Mouse (Mus musculus): ENCODE measurements around the gene Fam193a. TPM values are rescaled to one million over a fixed set of nuclear protein-coding genes. Genes with fewer than 3 reads are reported as not detected.

The Fam193a gene
- polyA plus RNA-seq, 1 experiment, result 39.7 TPM

- TF ChIP-seq POLR2A (IDR thresholded peaks at IDR 0.05; ENCODE audit: low read depth, low read length), result no peak
- no peak for TF ChIP-seq CTCF (IDR thresholded peaks at IDR 0.05; ENCODE audit: borderline replicate concordance, insufficient read depth, low read length)
- H3K4me3 ChIP-seq (ENCODE audit: insufficient read depth, low read length), result no peak overlapping the region
- no peak overlapping the region for H3K27ac ChIP-seq (ENCODE audit: insufficient read depth, low read length)
- H3K4me1 ChIP-seq (ENCODE audit: control insufficient read depth, insufficient read depth, low read length), result no peaks in the 10 kb centered on the region
Observed at GRCm38 (mm10) chr5:34480926-34481325, 111.2 kb downstream of the Fam193a start.

DNA sequence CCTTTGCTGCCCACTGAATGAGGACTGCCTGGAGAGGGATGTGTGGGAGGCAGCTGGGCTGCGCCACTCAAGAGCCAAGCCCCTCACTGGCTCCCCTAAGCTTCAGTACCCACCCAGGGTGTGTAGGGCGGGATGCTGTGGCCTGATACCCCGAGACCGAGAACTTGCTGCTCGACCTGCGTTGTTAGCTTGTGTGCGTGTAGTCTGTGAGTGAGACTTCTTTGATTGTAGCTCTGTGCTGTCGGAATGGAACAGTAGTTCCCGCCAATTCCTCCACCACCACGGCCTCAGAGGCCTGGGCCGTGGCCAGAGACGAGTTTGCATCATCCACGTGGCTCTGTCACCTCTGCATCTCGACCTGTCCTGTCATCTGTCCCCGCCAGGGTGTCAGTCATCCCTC, 116.0 kb downstream of the Fam193a start:
- no peaks in the 10 kb centered on the region for H3K4me1 ChIP-seq (ENCODE audit: control insufficient read depth, insufficient read depth, low read length)
- no peak overlapping the region for H3K4me3 ChIP-seq (ENCODE audit: insufficient read depth, low read length)
- TF ChIP-seq POLR2A (IDR thresholded peaks at IDR 0.05; ENCODE audit: low read depth, low read length) (no peak), CTCF (IDR thresholded peaks at IDR 0.05; ENCODE audit: borderline replicate concordance, insufficient read depth, low read length) (no peak)
- no peak overlapping the region for H3K27ac ChIP-seq (ENCODE audit: insufficient read depth, low read length)

DNA sequence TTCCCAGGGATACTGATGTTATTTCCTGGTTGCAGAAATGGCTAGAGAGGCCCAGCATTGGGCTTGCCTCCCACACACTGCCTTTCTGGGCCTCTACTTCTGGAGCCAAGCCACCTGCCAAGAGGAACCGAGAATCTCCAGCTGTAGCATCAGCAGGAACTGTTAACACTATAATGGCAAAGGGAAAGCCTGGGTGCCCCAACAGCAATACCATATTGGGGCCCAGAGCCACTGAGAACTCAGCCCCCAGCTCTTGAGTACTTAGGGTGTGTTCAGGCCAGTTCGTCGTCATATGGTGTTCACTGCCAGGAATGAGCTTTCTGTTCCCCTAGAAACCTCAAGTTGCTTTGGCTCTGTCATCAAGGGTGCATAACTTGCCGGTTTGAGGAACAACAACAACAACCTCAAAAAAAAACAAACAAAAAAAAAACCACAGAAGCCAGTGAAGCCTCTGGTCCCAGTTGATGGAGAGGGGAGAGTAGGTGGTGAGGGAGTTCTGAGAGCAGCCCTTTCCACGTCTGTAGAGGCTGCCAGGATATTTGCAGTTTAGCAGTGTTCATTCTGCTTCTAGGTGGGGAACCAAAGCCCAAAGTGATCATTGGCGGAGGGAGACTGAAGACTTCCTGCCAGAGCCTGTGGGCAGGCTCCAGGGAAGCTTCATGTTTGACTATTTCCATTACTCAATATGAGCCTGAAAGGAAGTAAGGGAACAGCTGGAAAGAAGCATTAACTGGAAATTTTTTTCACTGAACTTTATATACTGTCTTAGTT, 117.8 kb downstream of the Fam193a start:
- no peak overlapping the region for H3K27ac ChIP-seq (ENCODE audit: insufficient read depth, low read length)
- no peaks in the 10 kb centered on the region for H3K4me1 ChIP-seq (ENCODE audit: control insufficient read depth, insufficient read depth, low read length)
- H3K4me3 ChIP-seq (ENCODE audit: insufficient read depth, low read length), result no peak overlapping the region
- TF ChIP-seq CTCF (IDR thresholded peaks at IDR 0.05; ENCODE audit: borderline replicate concordance, insufficient read depth, low read length) (no peak), POLR2A (IDR thresholded peaks at IDR 0.05; ENCODE audit: low read depth, low read length) (no peak)

DNA sequence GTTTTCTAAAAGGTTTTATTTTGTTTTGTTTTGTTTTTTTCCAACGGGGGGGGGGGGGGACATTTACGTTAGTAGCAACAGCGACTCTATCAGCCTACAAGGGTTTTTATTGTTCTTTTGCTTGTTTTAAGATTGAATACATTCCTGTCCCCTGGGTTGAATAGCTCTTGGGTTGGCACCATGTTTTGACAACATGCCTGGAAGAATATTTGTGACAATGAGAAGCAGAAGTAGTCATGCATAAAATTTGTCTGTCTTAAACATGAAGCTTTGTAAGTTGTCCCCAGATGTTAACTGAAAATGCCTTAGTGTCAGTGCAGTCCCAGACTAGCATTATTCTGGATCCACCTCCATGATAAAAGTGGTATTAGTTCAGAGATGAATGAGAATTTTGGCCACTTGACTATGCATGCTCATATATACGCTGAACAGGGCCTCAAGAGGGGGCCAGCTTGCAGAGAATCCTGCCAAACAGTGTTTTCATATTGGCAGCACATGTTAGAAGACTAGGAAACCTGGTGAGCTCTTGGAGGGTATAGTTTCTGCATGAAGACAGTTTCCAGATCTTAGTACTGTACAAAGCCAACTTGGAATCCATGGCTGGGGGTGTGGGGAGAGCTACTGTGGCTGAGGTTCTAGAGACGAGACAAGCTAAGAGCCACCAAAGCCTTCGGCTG, 119.1 kb downstream of the Fam193a start:
- TF ChIP-seq CTCF (IDR thresholded peaks at IDR 0.05; ENCODE audit: borderline replicate concordance, insufficient read depth, low read length) (no peak), POLR2A (IDR thresholded peaks at IDR 0.05; ENCODE audit: low read depth, low read length) (no peak)
- H3K4me1 ChIP-seq (ENCODE audit: control insufficient read depth, insufficient read depth, low read length), result no peaks in the 10 kb centered on the region
- no peak overlapping the region for H3K27ac ChIP-seq (ENCODE audit: insufficient read depth, low read length)
- H3K4me3 ChIP-seq (ENCODE audit: insufficient read depth, low read length), result no peak overlapping the region

DNA sequence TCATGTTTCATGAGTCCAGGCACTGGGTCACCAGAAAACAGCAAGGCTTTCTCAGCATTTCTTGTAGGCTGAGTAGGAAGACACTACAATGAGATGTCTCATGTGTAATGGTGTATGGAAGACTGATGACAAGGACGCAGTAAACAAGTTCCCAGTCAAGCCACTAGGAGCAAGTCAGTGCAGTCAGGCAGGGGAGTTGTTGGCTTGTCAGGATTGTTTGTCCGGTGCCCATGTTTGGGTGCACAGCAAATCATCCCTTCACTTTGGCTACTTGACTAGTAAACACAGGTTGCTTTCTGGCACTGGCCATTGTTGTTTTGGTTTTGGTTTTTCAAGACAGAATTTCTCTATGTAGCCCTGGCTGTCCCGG, 119.7 kb downstream of the Fam193a start:
- Histone ChIP-seq H3K27ac (ENCODE audit: insufficient read depth, low read length) (no peak overlapping the region), H3K4me3 (ENCODE audit: insufficient read depth, low read length) (no peak overlapping the region), H3K4me1 (ENCODE audit: control insufficient read depth, insufficient read depth, low read length) (no peaks in the 10 kb centered on the region)
- TF ChIP-seq POLR2A (IDR thresholded peaks at IDR 0.05; ENCODE audit: low read depth, low read length) (no peak), CTCF (IDR thresholded peaks at IDR 0.05; ENCODE audit: borderline replicate concordance, insufficient read depth, low read length) (no peak)

DNA sequence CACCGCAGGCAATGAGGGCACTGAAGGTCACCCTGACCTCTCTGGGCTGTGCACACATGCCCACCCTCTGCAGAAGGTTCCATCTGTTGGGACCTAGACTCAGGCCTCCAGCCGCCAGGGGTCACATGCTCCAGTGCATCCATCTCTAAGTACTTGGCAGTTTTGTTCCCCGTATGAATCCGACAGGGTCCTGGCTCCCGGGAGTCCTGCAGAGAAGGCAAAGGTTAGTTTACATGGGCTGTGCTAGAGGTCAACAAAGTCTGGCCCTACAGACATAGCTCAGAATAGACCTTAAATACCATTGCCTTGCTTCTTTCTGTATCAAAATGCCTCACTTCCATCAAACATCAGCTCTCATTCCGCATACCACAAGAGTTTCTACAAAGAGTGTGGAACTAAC, 127.0 kb downstream of the Fam193a start:
- Histone ChIP-seq H3K4me1 (ENCODE audit: control insufficient read depth, insufficient read depth, low read length) (no peaks in the 10 kb centered on the region), H3K27ac (ENCODE audit: insufficient read depth, low read length) (no peak overlapping the region), H3K4me3 (ENCODE audit: insufficient read depth, low read length) (no peak overlapping the region)
- TF ChIP-seq CTCF (IDR thresholded peaks at IDR 0.05; ENCODE audit: borderline replicate concordance, insufficient read depth, low read length) (no peak), POLR2A (IDR thresholded peaks at IDR 0.05; ENCODE audit: low read depth, low read length) (no peak)

DNA sequence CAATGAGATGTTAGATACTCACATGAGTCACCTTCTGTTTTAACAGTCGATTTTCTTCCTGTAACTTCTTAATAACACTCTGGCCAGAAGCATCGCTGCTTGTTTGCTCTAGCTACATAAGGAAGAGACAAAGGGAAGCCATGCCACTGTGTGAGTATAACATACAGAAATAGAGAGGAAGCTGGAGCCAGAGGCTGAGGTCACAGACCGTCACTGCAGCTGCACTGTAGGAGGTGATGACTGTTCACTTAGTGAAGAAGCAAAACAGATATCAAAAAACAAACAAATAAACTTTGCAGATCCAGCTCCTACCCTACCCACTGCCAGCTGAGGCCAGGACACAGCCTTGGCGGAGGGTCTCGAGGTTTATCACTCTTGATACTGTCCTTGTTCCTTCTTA, 131.2 kb downstream of the Fam193a start:
- TF ChIP-seq POLR2A (IDR thresholded peaks at IDR 0.05; ENCODE audit: low read depth, low read length), result no peak
- no peak for TF ChIP-seq CTCF (IDR thresholded peaks at IDR 0.05; ENCODE audit: borderline replicate concordance, insufficient read depth, low read length)
- H3K27ac ChIP-seq (ENCODE audit: insufficient read depth, low read length), result no peak overlapping the region
- H3K4me3 ChIP-seq (ENCODE audit: insufficient read depth, low read length), result no peak overlapping the region
- H3K4me1 ChIP-seq (ENCODE audit: control insufficient read depth, insufficient read depth, low read length), result no peaks in the 10 kb centered on the region

DNA sequence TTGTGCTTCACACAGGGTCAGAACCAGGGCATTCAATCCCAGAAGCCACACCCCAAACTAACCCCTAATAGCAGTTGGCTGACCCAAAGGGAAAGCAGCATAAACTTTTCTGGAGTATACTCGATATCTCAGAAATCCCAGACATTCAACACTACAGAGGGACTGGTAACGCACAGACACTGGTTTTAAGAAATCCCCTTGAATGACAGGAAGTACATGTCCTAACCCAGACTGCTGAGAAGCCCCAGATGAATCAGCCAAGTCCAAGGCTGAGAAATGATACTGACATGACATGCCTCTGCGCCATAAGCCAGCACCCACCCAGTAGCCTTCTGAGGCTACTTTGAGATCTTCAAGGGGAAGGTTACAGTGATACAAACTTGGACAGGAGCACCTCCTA, 131.9 kb downstream of the Fam193a start:
- TF ChIP-seq CTCF (IDR thresholded peaks at IDR 0.05; ENCODE audit: borderline replicate concordance, insufficient read depth, low read length) (no peak), POLR2A (IDR thresholded peaks at IDR 0.05; ENCODE audit: low read depth, low read length) (no peak)
- no peak overlapping the region for H3K4me3 ChIP-seq (ENCODE audit: insufficient read depth, low read length)

DNA sequence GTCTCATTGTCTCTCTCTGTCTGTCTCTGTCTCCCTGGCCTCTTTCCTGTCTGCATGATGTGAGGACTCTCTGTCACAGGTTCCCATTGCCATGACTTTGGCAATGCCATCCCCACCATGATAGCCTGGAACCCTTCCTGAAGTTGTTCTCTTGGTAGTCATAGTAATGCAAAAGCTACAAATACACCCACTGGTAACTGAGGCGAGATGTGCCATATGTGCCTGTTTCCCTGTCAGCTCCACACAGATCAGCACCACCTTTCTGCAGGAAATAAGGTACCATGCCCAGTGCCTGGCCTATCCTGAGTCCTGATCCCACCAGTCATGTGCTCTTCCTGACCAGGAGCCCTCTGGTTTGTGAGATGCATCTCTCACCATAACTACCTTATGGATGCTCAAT, 132.7 kb downstream of the Fam193a start:
- no peaks in the 10 kb centered on the region for H3K4me1 ChIP-seq (ENCODE audit: control insufficient read depth, insufficient read depth, low read length)
- no peak overlapping the region for H3K27ac ChIP-seq (ENCODE audit: insufficient read depth, low read length)
- H3K4me3 ChIP-seq (ENCODE audit: insufficient read depth, low read length), result no peak overlapping the region
- TF ChIP-seq CTCF (IDR thresholded peaks at IDR 0.05; ENCODE audit: borderline replicate concordance, insufficient read depth, low read length) (no peak), POLR2A (IDR thresholded peaks at IDR 0.05; ENCODE audit: low read depth, low read length) (no peak)

More for the DNA sequence above, 131.9 kb downstream of the Fam193a start:
- no peak overlapping the region for H3K27ac ChIP-seq (ENCODE audit: insufficient read depth, low read length)
- no peaks in the 10 kb centered on the region for H3K4me1 ChIP-seq (ENCODE audit: control insufficient read depth, insufficient read depth, low read length)

- Histone ChIP-seq H3K27ac (ENCODE audit: insufficient read depth, low read length) (no peak overlapping the region), H3K4me1 (ENCODE audit: control insufficient read depth, insufficient read depth, low read length) (no peaks in the 10 kb centered on the region), H3K4me3 (ENCODE audit: insufficient read depth, low read length) (no peak overlapping the region)
- no peak for TF ChIP-seq CTCF (IDR thresholded peaks at IDR 0.05; ENCODE audit: borderline replicate concordance, insufficient read depth, low read length)
- TF ChIP-seq POLR2A (IDR thresholded peaks at IDR 0.05; ENCODE audit: low read depth, low read length), result no peak
Observed at GRCm38 (mm10) chr5:34502821-34503220, 133.1 kb downstream of the Fam193a start.

Data from embryonic fibroblast, embryonic 13.5 days (primary cell).